Mouse (Mus musculus): ENCODE results near the gene Pimreg. TPM values are rescaled to one million over a fixed set of nuclear protein-coding genes. Genes with fewer than 3 reads are reported as not detected.

The Pimreg gene
- polyA plus RNA-seq, 1 experiment from 2014 or later = 43.2 TPM

Other genes starting within 250 kb of the Pimreg start
- gene Aipl1, start 4.5 kb upstream of the Pimreg start, polyA plus RNA-seq (2016; fragmentation: Nextera tagmentation; extraction: Ambion mirVana) = 0.13 and 0.19 TPM in 2 replicates
- 0.18 and 0.19 TPM in 2 replicates for gene Pitpnm3, start 93.7 kb downstream of the Pimreg start, polyA plus RNA-seq (2016; fragmentation: Nextera tagmentation; extraction: Ambion mirVana)
- gene Gm43951, start 164.8 kb downstream of the Pimreg start, polyA plus RNA-seq (2016; fragmentation: Nextera tagmentation; extraction: Ambion mirVana) = 0.05 and 0.07 TPM in 2 replicates
- 5.3 and 7.6 TPM in 2 replicates for gene 4933427D14Rik, start 165.4 kb downstream of the Pimreg start, polyA plus RNA-seq (2016; fragmentation: Nextera tagmentation; extraction: Ambion mirVana)
- 95.4 and 96.6 TPM in 2 replicates for gene Txndc17, start 165.5 kb downstream of the Pimreg start, polyA plus RNA-seq (2016; fragmentation: Nextera tagmentation; extraction: Ambion mirVana)
- gene Med31, start 173.6 kb downstream of the Pimreg start, polyA plus RNA-seq (2016; fragmentation: Nextera tagmentation; extraction: Ambion mirVana) = 15.0 and 16.7 TPM in 2 replicates
- gene Slc13a5, start 225.2 kb downstream of the Pimreg start, polyA plus RNA-seq (2016; fragmentation: Nextera tagmentation; extraction: Ambion mirVana) = not detected in 2 replicates